36 mouse cellular contexts compared by ENCODE assay signal in the genomic region with DNA sequence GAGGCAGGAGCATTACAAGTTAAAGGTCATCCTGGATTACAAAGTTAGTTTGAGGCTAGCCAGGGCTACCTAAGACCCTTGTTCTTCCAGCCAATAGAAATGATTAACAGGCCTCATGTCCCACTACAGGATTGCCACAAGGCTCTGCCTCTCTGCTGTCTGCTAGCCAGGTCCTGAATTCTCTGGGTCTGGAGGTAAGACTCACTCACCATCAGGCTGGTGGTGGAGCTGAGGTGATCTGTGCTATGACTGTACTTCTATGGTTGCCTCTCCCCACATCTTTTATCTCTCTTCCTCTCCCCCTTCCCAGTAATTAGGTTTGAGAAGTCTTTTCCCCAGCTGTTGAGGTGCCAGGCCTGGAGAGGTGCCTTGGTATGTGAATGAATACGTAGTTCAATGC. TPM values are rescaled to one million over a fixed set of nuclear protein-coding genes. Genes with fewer than 3 reads are reported as not detected.
A peak's percentile ranks its signal among the peaks of the same experiment; 100 is the strongest.
DNase-seq lines count a peak whose midpoint lies in the region; ATAC-seq and TF ChIP-seq lines count a peak whose summit lies in the region.
"Had no signal": no experiment of that assay in that cellular context is flagged by ENCODE, and none has a peak within 500 bp of the region (broad histone marks: within the 10 kb centered on the region; RNA-seq: fewer than 3 reads in every experiment).

No protein-coding gene starts in this region.

- 0 out of 2 replicates have a peak overlapping the region, but pooled peaks have one; percentile 8 for H3K4me2 ChIP-seq in intestine, embryonic 14.5 days (ENCODE audit: low read length)
- peak overlapping the region; percentile 74 for H3K4me2 ChIP-seq in intestine, postnatal 0 days (replicated peaks; ENCODE audit: low read depth)
- peak overlapping the region; percentile 21; the same call in 1 of the 2 replicates for H3K4me2 ChIP-seq in stomach, postnatal 0 days (replicated peaks; ENCODE audit: low read depth)
- no peak overlapping the region for H3K4me2 ChIP-seq in liver, embryonic 12.5 days
- no peak overlapping the region for H3K4me2 ChIP-seq in forebrain, embryonic 13.5 days
- H3K4me2 ChIP-seq: embryonic facial prominence, embryonic 13.5 days; heart, embryonic 12.5 days; heart, embryonic 15.5 days; hindbrain, embryonic 13.5 days had no signal

- peak; percentile 57 for ATAC-seq in G1E (ENCODE audit: extremely low read depth, insufficient number of reproducible peaks, low FRiP score, poor library complexity, severe bottlenecking)
- no peak for ATAC-seq in intestine, embryonic 14.5 days (replicated peaks; ENCODE audit: low FRiP score, low TSS enrichment, low read depth)
- no peak for ATAC-seq in intestine, postnatal 0 days
- ATAC-seq in stomach, postnatal 0 days (ENCODE audit: low FRiP score, low TSS enrichment), result no peak
- no peak for ATAC-seq in liver, embryonic 12.5 days
- no peak for ATAC-seq in forebrain, embryonic 13.5 days
- ATAC-seq: forebrain, embryonic 14.5 days; forebrain, postnatal 0 days; hindbrain, embryonic 16.5 days; Patski had no signal

- peak; percentile 41 for DNase-seq in G1E (ENCODE audit: low spot score)
- no peak for DNase-seq in intestine, embryonic 14.5 days (ENCODE audit: low spot score)
- no peak for DNase-seq in stomach, postnatal 0 days (ENCODE audit: low spot score)
- no peak for DNase-seq in adrenal gland, adult (ENCODE audit: inconsistent age in 2 of 2, low spot score in 1 of 2)
- DNase-seq in adrenal gland, postnatal 25 days, result no peak
- DNase-seq: adrenal gland, adult 2 months; adrenal gland, postnatal 14 days; cerebellum, adult 11-12 months; cerebellum, adult 8-10 months; cerebellum, postnatal 10 days; cerebellum, postnatal 36 days; embryo, embryonic 11 days; forebrain, postnatal 0 days; gastrocnemius, postnatal 25 days; heart, adult 18-20 months; heart, postnatal 10 days; heart, postnatal 36 days had no signal

- peaks cover 3% of the 10 kb centered on the region; the same call in 1 of the 2 replicates for H3K27me3 ChIP-seq in G1E (ENCODE audit: insufficient read depth, low read length)
- H3K27me3 ChIP-seq in intestine, embryonic 14.5 days (replicated peaks; ENCODE audit: control insufficient read depth, insufficient read depth, low read length), result no peaks in the 10 kb centered on the region
- H3K27me3 ChIP-seq in intestine, postnatal 0 days (replicated peaks; ENCODE audit: control insufficient read depth, insufficient read depth, low read length), result no peaks in the 10 kb centered on the region
- H3K27me3 ChIP-seq in stomach, postnatal 0 days (ENCODE audit: control insufficient read depth, insufficient read depth, low read length), result no peaks in the 10 kb centered on the region
- peaks cover 28% of the 10 kb centered on the region; the same call in 1 of the 2 replicates for H3K27me3 ChIP-seq in liver, embryonic 12.5 days (replicated peaks)
- no peaks in the 10 kb centered on the region for H3K27me3 ChIP-seq in forebrain, embryonic 13.5 days
- H3K27me3 ChIP-seq: embryonic facial prominence, embryonic 13.5 days; heart, embryonic 15.5 days; hindbrain, embryonic 13.5 days; Patski had no signal

- TF ChIP-seq CTCF in G1E (IDR thresholded peaks at IDR 0.05; ENCODE audit: low read depth, low read length), result no peak
- no peak for TF ChIP-seq CTCF in intestine, postnatal 0 days (IDR thresholded peaks at IDR 0.05; ENCODE audit: low read depth)
- no peak for TF ChIP-seq CTCF in stomach, postnatal 0 days (IDR thresholded peaks at IDR 0.05; ENCODE audit: low read depth)

- no peak overlapping the region for H3K9ac ChIP-seq in intestine, embryonic 14.5 days (ENCODE audit: low read length)
- peak overlapping the region; percentile 26; the same call in 1 of the 2 replicates for H3K9ac ChIP-seq in intestine, postnatal 0 days (ENCODE audit: low read depth, low read length)
- peak overlapping the region; percentile 38; the same call in 1 of the 2 replicates for H3K9ac ChIP-seq in stomach, postnatal 0 days (ENCODE audit: low read length)
- no peak overlapping the region for H3K9ac ChIP-seq in liver, embryonic 12.5 days
- H3K9ac ChIP-seq in forebrain, embryonic 13.5 days, result no peak overlapping the region
- H3K9ac ChIP-seq: embryonic facial prominence, embryonic 13.5 days; forebrain, postnatal 0 days; heart, embryonic 12.5 days; heart, embryonic 15.5 days; hindbrain, embryonic 13.5 days had no signal

- H3K9me3 ChIP-seq in G1E (replicated peaks), result no peaks in the 10 kb centered on the region
- H3K9me3 ChIP-seq in intestine, embryonic 14.5 days (ENCODE audit: control insufficient read depth, low read length), result no peaks in the 10 kb centered on the region
- H3K9me3 ChIP-seq in intestine, postnatal 0 days (ENCODE audit: control insufficient read depth), result no peaks in the 10 kb centered on the region
- no peaks in the 10 kb centered on the region for H3K9me3 ChIP-seq in stomach, postnatal 0 days (ENCODE audit: control insufficient read depth, low read length)
- no peaks in the 10 kb centered on the region for H3K9me3 ChIP-seq in liver, embryonic 12.5 days (replicated peaks)
- no peaks in the 10 kb centered on the region for H3K9me3 ChIP-seq in forebrain, embryonic 13.5 days (replicated peaks)
- H3K9me3 ChIP-seq: embryonic facial prominence, embryonic 10.5 days; embryonic facial prominence, embryonic 13.5 days; heart, embryonic 12.5 days; heart, embryonic 15.5 days; hindbrain, embryonic 10.5 days; hindbrain, embryonic 13.5 days had no signal

- no peaks in the 10 kb centered on the region for H3K36me3 ChIP-seq in G1E (replicated peaks)
- H3K36me3 ChIP-seq in intestine, embryonic 14.5 days (ENCODE audit: control insufficient read depth, insufficient read depth, low read length), result no peaks in the 10 kb centered on the region
- peaks cover 10% of the 10 kb centered on the region; the same call in 1 of the 2 replicates for H3K36me3 ChIP-seq in intestine, postnatal 0 days (ENCODE audit: control insufficient read depth, insufficient read depth)
- no peaks in the 10 kb centered on the region for H3K36me3 ChIP-seq in stomach, postnatal 0 days (ENCODE audit: control insufficient read depth, insufficient read depth, low read length)
- H3K36me3 ChIP-seq in liver, embryonic 12.5 days, result no peaks in the 10 kb centered on the region
- no peaks in the 10 kb centered on the region for H3K36me3 ChIP-seq in forebrain, embryonic 13.5 days (ENCODE audit: poor library complexity, severe bottlenecking)
- H3K36me3 ChIP-seq: embryonic facial prominence, embryonic 10.5 days; embryonic facial prominence, embryonic 13.5 days; heart, embryonic 12.5 days; heart, embryonic 15.5 days; hindbrain, embryonic 10.5 days; hindbrain, embryonic 13.5 days had no signal

- 79% methylated on average over 1 of the region's 1 CpGs for WGBS in intestine, embryonic 14.5 days
- WGBS in intestine, postnatal 0 days, result 37% methylated on average over 1 of the region's 1 CpGs
- WGBS in stomach, postnatal 0 days, result 82% methylated on average over 1 of the region's 1 CpGs
- 87% methylated on average over 1 of the region's 1 CpGs for WGBS in liver, embryonic 12.5 days (ENCODE audit: insufficient replicate concordance)
- WGBS in forebrain, embryonic 13.5 days, result 100% methylated on average over 1 of the region's 1 CpGs

- no peak overlapping the region for H3K4me3 ChIP-seq in G1E (ENCODE audit: low read depth, low read length)
- peak overlapping the region; percentile 13; the same call in 1 of the 2 replicates for H3K4me3 ChIP-seq in intestine, embryonic 14.5 days (ENCODE audit: low read depth, low read length)
- H3K4me3 ChIP-seq in intestine, postnatal 0 days (ENCODE audit: low read depth, low read length), result peak overlapping the region; percentile 48
- H3K4me3 ChIP-seq in stomach, postnatal 0 days (ENCODE audit: low read depth, low read length), result peak overlapping the region; percentile 19; the same call in 1 of the 2 replicates
- no peak overlapping the region for H3K4me3 ChIP-seq in liver, embryonic 12.5 days
- no peak overlapping the region for H3K4me3 ChIP-seq in forebrain, embryonic 13.5 days
- H3K4me3 ChIP-seq: embryonic facial prominence, embryonic 10.5 days; embryonic facial prominence, embryonic 13.5 days; erythroblast, embryonic 14.5 days; heart, embryonic 12.5 days; heart, embryonic 15.5 days; hindbrain, embryonic 10.5 days; hindbrain, embryonic 13.5 days had no signal

- no peak for TF ChIP-seq EP300 in stomach, postnatal 0 days (optimal IDR thresholded peaks at IDR 0.05)

- H3K27ac ChIP-seq in intestine, embryonic 14.5 days (ENCODE audit: low read depth), result peak overlapping the region; percentile 47
- peak overlapping the region; percentile 60; the same call in 1 of the 2 replicates for H3K27ac ChIP-seq in intestine, postnatal 0 days (ENCODE audit: low read depth, low read length)
- peak overlapping the region; percentile 78; the same call in 1 of the 2 replicates for H3K27ac ChIP-seq in stomach, postnatal 0 days (replicated peaks)
- H3K27ac ChIP-seq in liver, embryonic 12.5 days, result no peak overlapping the region
- no peak overlapping the region for H3K27ac ChIP-seq in forebrain, embryonic 13.5 days
- H3K27ac ChIP-seq: embryonic facial prominence, embryonic 10.5 days; embryonic facial prominence, embryonic 13.5 days; heart, embryonic 15.5 days; hindbrain, embryonic 10.5 days; hindbrain, embryonic 13.5 days had no signal

- peaks cover 38% of the 10 kb centered on the region for H3K4me1 ChIP-seq in G1E (ENCODE audit: insufficient read depth, low read depth, low read length)
- H3K4me1 ChIP-seq in intestine, embryonic 14.5 days (replicated peaks; ENCODE audit: control insufficient read depth, insufficient read depth, low read length), result 0 out of 2 replicates have a peak, but pooled peaks cover 8% of the 10 kb centered on the region
- H3K4me1 ChIP-seq in intestine, postnatal 0 days (replicated peaks; ENCODE audit: control insufficient read depth, insufficient read depth, low read length), result 0 out of 2 replicates have a peak, but pooled peaks cover 11% of the 10 kb centered on the region
- H3K4me1 ChIP-seq in stomach, postnatal 0 days (replicated peaks; ENCODE audit: control insufficient read depth, insufficient read depth), result no peaks in the 10 kb centered on the region
- peaks cover 7% of the 10 kb centered on the region for H3K4me1 ChIP-seq in liver, embryonic 12.5 days
- H3K4me1 ChIP-seq in forebrain, embryonic 13.5 days, result no peaks in the 10 kb centered on the region
- H3K4me1 ChIP-seq: embryonic facial prominence, embryonic 10.5 days; embryonic facial prominence, embryonic 13.5 days; heart, embryonic 12.5 days; heart, embryonic 15.5 days; hindbrain, embryonic 10.5 days; hindbrain, embryonic 13.5 days had no signal

RNA-seq across cellular contexts. Expression of a gene that starts 0.7 kb away (rescaled TPM):
- total RNA-seq in G1E (2014; fragmentation: Nextera tagmentation), result 0.68 and 1.2 TPM in 2 replicates
- total RNA-seq in G1E (2017), result 0.16 and 0.29 TPM in 2 replicates
- polyA plus RNA-seq in G1E (2012), result 0.07 TPM in 1 of 2 replicates, not detected in the other
- 274 and 403 TPM in 2 replicates for polyA plus RNA-seq in intestine, embryonic 14.5 days (2014; fragmentation: Nextera tagmentation; extraction: Ambion mirVana)
- 1,454 and 1,717 TPM in 2 replicates for polyA plus RNA-seq in intestine, postnatal 0 days (2015; fragmentation: Nextera tagmentation; extraction: Ambion mirVana)
- 1,014 and 1,152 TPM in 2 replicates for polyA plus RNA-seq in stomach, postnatal 0 days (2015; fragmentation: Nextera tagmentation; extraction: Ambion mirVana)
- 0.19 TPM in 1 of 2 replicates, not detected in the other for polyA plus RNA-seq in liver, embryonic 12.5 days (2016; fragmentation: Nextera tagmentation; extraction: Ambion mirVana)
- total RNA-seq in adrenal gland, postnatal 25 days (2021), result not detected in 2 replicates
- 0.31 TPM in 1 of 2 replicates, not detected in the other for polyA plus RNA-seq in forebrain, embryonic 13.5 days (2015; fragmentation: Nextera tagmentation; extraction: Ambion mirVana)
- total RNA-seq: adrenal gland, adult 2 months; adrenal gland, postnatal 14 days; ES-E14; forebrain, postnatal 0 days; gastrocnemius, adult 8-10 months; gastrocnemius, postnatal 25 days; heart, adult 18-20 months; heart, postnatal 36 days had no signal
- polyA plus RNA-seq: embryonic facial prominence, embryonic 10.5 days; embryonic facial prominence, embryonic 13.5 days; erythroblast, embryonic 14.5 days; forebrain, postnatal 0 days; heart, embryonic 12.5 days; heart, embryonic 15.5 days; hindbrain, embryonic 10.5 days; hindbrain, embryonic 13.5 days; hindbrain, embryonic 16.5 days; Patski had no signal

RNA-seq across cellular contexts. Expression of a gene that starts 41.4 kb away (rescaled TPM):
- not detected in 2 replicates for total RNA-seq in G1E (2014; fragmentation: Nextera tagmentation)
- total RNA-seq in G1E (2017), result not detected in 2 replicates
- not detected in 2 replicates for polyA plus RNA-seq in G1E (2012)
- polyA plus RNA-seq in intestine, embryonic 14.5 days (2014; fragmentation: Nextera tagmentation; extraction: Ambion mirVana), result not detected in 2 replicates
- polyA plus RNA-seq in intestine, postnatal 0 days (2015; fragmentation: Nextera tagmentation; extraction: Ambion mirVana), result 0.77 and 4.8 TPM in 2 replicates
- polyA plus RNA-seq in stomach, postnatal 0 days (2015; fragmentation: Nextera tagmentation; extraction: Ambion mirVana), result 1.6 and 3.3 TPM in 2 replicates
- polyA plus RNA-seq in liver, embryonic 12.5 days (2016; fragmentation: Nextera tagmentation; extraction: Ambion mirVana), result not detected in 2 replicates
- not detected in 2 replicates for total RNA-seq in adrenal gland, postnatal 25 days (2021)
- not detected in 2 replicates for polyA plus RNA-seq in forebrain, embryonic 13.5 days (2015; fragmentation: Nextera tagmentation; extraction: Ambion mirVana)
- total RNA-seq: adrenal gland, adult 2 months; adrenal gland, postnatal 14 days; ES-E14; forebrain, postnatal 0 days; gastrocnemius, adult 8-10 months; gastrocnemius, postnatal 25 days; heart, adult 18-20 months; heart, postnatal 10 days; heart, postnatal 36 days had no signal
- polyA plus RNA-seq: adrenal gland, adult 2 months; brain, embryonic 14.5 days; cortical plate, adult 2 months; embryonic facial prominence, embryonic 10.5 days; embryonic facial prominence, embryonic 13.5 days; erythroblast, embryonic 14.5 days; forebrain, embryonic 14.5 days; forebrain, postnatal 0 days; frontal cortex, adult 2 months; heart, embryonic 12.5 days; heart, embryonic 15.5 days; hindbrain, embryonic 10.5 days; hindbrain, embryonic 13.5 days; hindbrain, embryonic 16.5 days had no signal

RNA-seq across cellular contexts. Expression of a gene that starts 49.0 kb away (rescaled TPM):
- 4.5 and 5.1 TPM in 2 replicates for total RNA-seq in G1E (2014; fragmentation: Nextera tagmentation)
- total RNA-seq in G1E (2017), result 18.1 and 19.5 TPM in 2 replicates
- polyA plus RNA-seq in G1E (2012), result 18.2 and 18.6 TPM in 2 replicates
- polyA plus RNA-seq in intestine, embryonic 14.5 days (2014; fragmentation: Nextera tagmentation; extraction: Ambion mirVana), result 27.5 and 28.9 TPM in 2 replicates
- 13.2 and 14.7 TPM in 2 replicates for polyA plus RNA-seq in intestine, postnatal 0 days (2015; fragmentation: Nextera tagmentation; extraction: Ambion mirVana)
- 33.6 and 34.1 TPM in 2 replicates for polyA plus RNA-seq in stomach, postnatal 0 days (2015; fragmentation: Nextera tagmentation; extraction: Ambion mirVana)
- polyA plus RNA-seq in liver, embryonic 12.5 days (2016; fragmentation: Nextera tagmentation; extraction: Ambion mirVana), result 19.8 and 19.9 TPM in 2 replicates
- total RNA-seq in adrenal gland, postnatal 25 days (2021), result 41.7 and 64.5 TPM in 2 replicates
- 43.9 and 48.0 TPM in 2 replicates for polyA plus RNA-seq in forebrain, embryonic 13.5 days (2015; fragmentation: Nextera tagmentation; extraction: Ambion mirVana)

RNA-seq across cellular contexts. Expression of a gene that starts 49.4 kb away (rescaled TPM):
- 24.2 and 27.1 TPM in 2 replicates for total RNA-seq in G1E (2014; fragmentation: Nextera tagmentation)
- total RNA-seq in G1E (2017), result 27.2 and 29.6 TPM in 2 replicates
- 7.9 TPM in 2 replicates for polyA plus RNA-seq in G1E (2012)
- 45.9 and 49.6 TPM in 2 replicates for polyA plus RNA-seq in intestine, embryonic 14.5 days (2014; fragmentation: Nextera tagmentation; extraction: Ambion mirVana)
- 32.0 and 33.8 TPM in 2 replicates for polyA plus RNA-seq in intestine, postnatal 0 days (2015; fragmentation: Nextera tagmentation; extraction: Ambion mirVana)
- polyA plus RNA-seq in stomach, postnatal 0 days (2015; fragmentation: Nextera tagmentation; extraction: Ambion mirVana), result 76.0 and 78.4 TPM in 2 replicates
- 50.1 and 50.4 TPM in 2 replicates for polyA plus RNA-seq in liver, embryonic 12.5 days (2016; fragmentation: Nextera tagmentation; extraction: Ambion mirVana)
- 53.1 and 53.4 TPM in 2 replicates for total RNA-seq in adrenal gland, postnatal 25 days (2021)
- polyA plus RNA-seq in forebrain, embryonic 13.5 days (2015; fragmentation: Nextera tagmentation; extraction: Ambion mirVana), result 38.1 and 40.5 TPM in 2 replicates

RNA-seq across cellular contexts. Expression of a gene that starts 52.8 kb away (rescaled TPM):
- total RNA-seq in G1E (2014; fragmentation: Nextera tagmentation), result not detected in 2 replicates
- total RNA-seq in G1E (2017), result not detected in 2 replicates
- polyA plus RNA-seq in G1E (2012), result not detected in 2 replicates
- not detected in 2 replicates for polyA plus RNA-seq in intestine, embryonic 14.5 days (2014; fragmentation: Nextera tagmentation; extraction: Ambion mirVana)
- polyA plus RNA-seq in intestine, postnatal 0 days (2015; fragmentation: Nextera tagmentation; extraction: Ambion mirVana), result not detected in 2 replicates
- not detected in 2 replicates for polyA plus RNA-seq in stomach, postnatal 0 days (2015; fragmentation: Nextera tagmentation; extraction: Ambion mirVana)
- not detected in 2 replicates for polyA plus RNA-seq in liver, embryonic 12.5 days (2016; fragmentation: Nextera tagmentation; extraction: Ambion mirVana)
- not detected in 2 replicates for total RNA-seq in adrenal gland, postnatal 25 days (2021)
- polyA plus RNA-seq in forebrain, embryonic 13.5 days (2015; fragmentation: Nextera tagmentation; extraction: Ambion mirVana), result not detected in 2 replicates
- total RNA-seq: adrenal gland, adult 2 months; adrenal gland, postnatal 14 days; ES-E14; forebrain, postnatal 0 days; gastrocnemius, adult 8-10 months; gastrocnemius, postnatal 25 days; heart, adult 18-20 months; heart, postnatal 10 days; heart, postnatal 36 days had no signal
- polyA plus RNA-seq: adrenal gland, adult 2 months; brain, embryonic 14.5 days; cortical plate, adult 2 months; embryonic facial prominence, embryonic 10.5 days; embryonic facial prominence, embryonic 13.5 days; erythroblast, embryonic 14.5 days; forebrain, embryonic 14.5 days; forebrain, postnatal 0 days; frontal cortex, adult 2 months; gonadal fat pad, adult 2 months; heart, embryonic 12.5 days; heart, embryonic 15.5 days; hindbrain, embryonic 10.5 days; hindbrain, embryonic 13.5 days; hindbrain, embryonic 16.5 days had no signal

Comparison
In these comparisons a context has a peak if more than half of its experiments do, and no peak if none do; other contexts are left out.
1. H3K9ac ChIP-seq: peak in intestine, postnatal 0 days (single experiment) and stomach, postnatal 0 days (single experiment); none in intestine, embryonic 14.5 days (single experiment), liver, embryonic 12.5 days (single experiment) and forebrain, embryonic 13.5 days (single experiment).
2. H3K4me3 ChIP-seq: peak in intestine, embryonic 14.5 days (single experiment), intestine, postnatal 0 days (single experiment) and stomach, postnatal 0 days (single experiment); none in G1E (single experiment), liver, embryonic 12.5 days (single experiment) and forebrain, embryonic 13.5 days (single experiment).
3. H3K27ac ChIP-seq: peak in intestine, embryonic 14.5 days (single experiment), intestine, postnatal 0 days (single experiment) and stomach, postnatal 0 days (single experiment); none in liver, embryonic 12.5 days (single experiment) and forebrain, embryonic 13.5 days (single experiment).
4. H3K4me2 ChIP-seq: peak in intestine, embryonic 14.5 days (single experiment), intestine, postnatal 0 days (single experiment) and stomach, postnatal 0 days (single experiment); none in liver, embryonic 12.5 days (single experiment) and forebrain, embryonic 13.5 days (single experiment).
5. RNA of a gene that starts 0.7 kb away (polyA plus RNA-seq): 1,454 to 1,717 TPM in intestine, postnatal 0 days, 1,014 to 1,152 TPM in stomach, postnatal 0 days and 274 to 403 TPM in intestine, embryonic 14.5 days; 0.31 TPM in forebrain, embryonic 13.5 days, 0.19 TPM in liver, embryonic 12.5 days and 0.07 TPM in G1E; every median in the first group is over 100 times any median in the second.